Mouse (Mus musculus) telencephalon, adult 2 months (tissue): ENCODE measurements around the gene Apba2.

ENCODE experiments used
- DNase-seq: peaks from one replicate; pipeline ENCODE4 v3.0.0-alpha.2; 2011; ENCODE audit warnings: low read depth, low spot score

The Apba2 gene

DNA sequence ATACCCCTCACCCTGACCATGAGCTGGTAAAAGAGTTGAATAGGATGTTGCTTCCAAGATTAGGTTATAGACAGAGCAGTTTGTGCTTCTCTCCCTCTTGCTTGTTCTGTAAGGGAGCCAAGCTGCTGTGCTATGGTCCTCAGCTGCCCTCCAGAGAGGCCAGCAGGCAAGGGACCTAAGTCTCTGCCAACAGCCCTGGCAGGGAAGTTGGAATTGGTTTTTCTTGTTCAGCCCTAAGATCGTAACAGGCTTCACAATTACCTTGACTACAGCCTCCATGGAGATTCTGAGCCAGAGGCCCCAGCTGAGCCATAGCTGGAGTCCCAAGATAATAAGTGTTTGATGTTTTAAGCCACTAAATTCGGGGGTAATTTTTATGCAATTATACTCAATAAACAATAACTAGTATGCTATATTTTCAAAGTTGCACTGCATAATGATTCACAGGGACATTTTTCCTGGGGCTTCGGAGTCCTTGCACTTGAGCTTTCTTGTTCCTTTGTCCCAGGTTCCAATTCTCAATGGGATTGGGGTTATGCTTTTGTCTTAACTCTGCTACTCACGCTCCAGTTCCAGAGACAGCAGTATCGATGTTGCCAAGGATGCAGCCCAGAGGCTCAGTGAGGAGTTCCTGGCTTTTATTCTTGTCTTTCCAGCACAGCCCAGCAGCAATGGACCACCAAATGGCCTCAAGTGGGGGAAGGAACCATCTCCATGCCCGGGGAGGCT is 224.6 kb downstream of the Apba2 start:
- no peak for DNase-seq

DNA sequence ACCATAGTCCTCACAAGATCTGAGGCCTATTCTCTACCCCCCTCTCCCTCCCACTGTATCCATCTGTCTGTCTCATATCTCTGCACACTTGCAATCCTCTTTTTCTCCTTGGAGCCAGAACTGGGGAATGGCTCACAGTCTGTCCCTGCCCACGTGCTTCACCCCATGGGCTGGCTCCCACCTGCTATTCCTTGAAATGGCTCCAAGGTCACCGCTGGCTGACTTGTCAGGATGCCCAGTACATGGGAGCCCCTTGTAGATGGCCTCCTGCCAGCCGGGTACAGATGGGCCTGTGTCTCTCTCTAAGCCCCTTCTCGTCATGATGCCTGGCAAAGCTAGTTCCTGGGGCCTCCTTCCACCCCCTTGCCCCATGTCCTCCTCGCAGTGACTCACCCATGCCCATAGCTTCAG is 226.7 kb downstream of the Apba2 start:
- peak; percentile 77 for DNase-seq

DNA sequence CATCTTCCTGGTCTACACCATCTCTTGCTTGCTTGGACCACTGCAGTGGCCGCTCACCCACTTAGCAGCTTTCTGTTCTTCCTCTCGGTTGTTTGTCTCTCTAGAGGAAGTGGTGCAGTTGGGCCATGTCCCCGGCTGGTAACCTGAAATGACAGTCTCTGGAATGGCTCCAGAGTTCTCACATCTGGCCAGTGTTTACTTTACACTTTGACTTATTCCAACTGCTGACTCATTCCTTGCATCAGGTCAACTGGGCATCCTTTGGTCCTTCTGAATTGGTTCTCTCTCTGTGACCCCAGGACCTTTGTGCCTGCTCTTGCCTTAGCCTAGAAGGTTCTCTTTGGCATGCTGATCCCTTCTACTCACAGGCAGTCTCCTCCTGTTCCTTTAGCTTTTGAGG is 227.3 kb downstream of the Apba2 start:
- no peak for DNase-seq

DNA sequence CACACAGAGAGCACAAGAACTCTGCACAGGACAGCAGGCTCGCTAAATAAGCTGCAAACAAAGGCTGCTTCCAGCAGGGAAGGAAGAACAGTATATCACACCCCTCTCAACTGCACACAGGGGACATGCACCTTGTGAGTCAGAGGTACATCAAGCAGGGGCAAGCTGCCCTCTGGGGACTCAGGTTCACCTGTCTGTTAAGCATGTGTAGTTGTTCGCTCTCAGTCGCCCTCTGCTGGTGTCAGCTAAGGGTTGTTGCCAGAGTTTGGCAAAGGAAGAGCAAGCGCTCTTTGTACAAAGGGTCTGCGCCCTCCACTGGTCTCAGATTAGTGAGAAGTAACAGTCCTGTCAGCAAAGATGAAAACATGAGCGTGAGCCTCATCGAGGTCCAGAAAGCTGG is 228.3 kb downstream of the Apba2 start:
- no peak for DNase-seq

- DNase-seq: no peak
Observed at GRCm38 (mm10) chr7:64739131-64739530, 237.6 kb downstream of the Apba2 start.

DNA sequence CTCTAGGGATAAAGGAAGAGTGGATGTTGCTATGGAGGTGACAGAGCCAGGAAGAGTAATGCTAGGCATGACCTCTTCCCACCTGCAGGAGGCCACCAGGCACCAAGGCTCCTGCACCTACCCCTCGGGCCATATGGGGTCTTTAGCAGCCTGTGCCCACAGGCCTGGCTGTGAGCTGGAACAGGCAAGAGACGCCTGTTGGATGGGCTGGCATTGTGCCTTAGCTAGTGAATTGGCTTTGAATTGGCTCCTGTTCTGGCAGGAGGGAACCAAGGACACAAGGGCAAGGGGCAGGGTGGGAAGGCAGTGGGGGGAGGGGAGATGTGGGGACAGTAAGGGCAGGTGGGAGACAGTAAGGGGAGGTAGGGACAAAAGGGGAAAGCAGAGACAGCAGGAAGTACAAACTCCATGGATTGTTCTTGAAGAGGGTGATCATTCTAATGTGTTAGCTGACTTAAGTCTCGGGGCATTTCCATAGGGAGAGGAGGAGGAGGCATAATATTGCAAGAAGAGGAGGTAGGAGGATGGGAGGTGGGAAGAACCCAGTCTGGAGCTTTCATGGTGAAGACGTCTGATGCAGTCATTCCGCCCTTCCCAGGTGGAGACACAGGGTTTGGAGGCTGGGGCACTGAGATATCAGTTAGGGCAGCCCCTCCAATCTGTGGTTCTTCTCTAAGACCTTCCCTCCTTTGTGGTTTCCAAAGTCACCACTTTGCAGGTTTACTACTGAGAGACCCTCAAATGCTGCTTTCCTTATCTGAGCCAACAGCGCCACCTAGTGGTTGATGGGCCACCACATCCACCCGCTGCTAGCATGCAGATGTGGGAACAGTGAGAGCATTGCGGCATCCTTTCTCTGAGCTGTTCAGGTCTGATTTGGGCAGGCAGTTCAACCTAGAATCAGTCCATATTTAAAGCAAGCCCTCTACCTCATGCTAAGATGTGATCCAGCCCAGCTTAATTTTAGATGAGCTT is 240.1 kb downstream of the Apba2 start:
- DNase-seq: no peak

DNA sequence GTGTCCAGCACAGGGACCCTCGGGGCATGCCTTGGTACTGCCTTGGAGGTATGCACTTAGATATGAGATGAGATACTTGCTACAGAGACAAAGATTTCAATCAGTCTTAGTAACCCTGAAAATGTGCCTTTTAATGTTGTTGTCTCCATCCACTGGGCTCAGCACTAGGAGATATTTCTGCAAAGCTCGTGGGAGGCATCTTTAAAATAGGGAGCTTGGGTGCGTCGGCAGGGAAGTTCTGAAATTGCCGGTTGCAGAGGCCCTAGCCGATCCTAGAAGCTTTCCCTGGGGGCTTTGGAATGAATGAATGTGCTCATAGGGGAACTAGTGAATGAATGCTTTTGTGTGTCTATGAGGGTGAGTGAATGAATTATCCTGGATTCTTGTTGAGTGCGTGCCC is 242.1 kb downstream of the Apba2 start:
- no peak for DNase-seq

GRCm38 (mm10) chr7:64751465-64751864 is 250.0 kb downstream of the Apba2 start:
- DNase-seq: peak; percentile 77

DNA sequence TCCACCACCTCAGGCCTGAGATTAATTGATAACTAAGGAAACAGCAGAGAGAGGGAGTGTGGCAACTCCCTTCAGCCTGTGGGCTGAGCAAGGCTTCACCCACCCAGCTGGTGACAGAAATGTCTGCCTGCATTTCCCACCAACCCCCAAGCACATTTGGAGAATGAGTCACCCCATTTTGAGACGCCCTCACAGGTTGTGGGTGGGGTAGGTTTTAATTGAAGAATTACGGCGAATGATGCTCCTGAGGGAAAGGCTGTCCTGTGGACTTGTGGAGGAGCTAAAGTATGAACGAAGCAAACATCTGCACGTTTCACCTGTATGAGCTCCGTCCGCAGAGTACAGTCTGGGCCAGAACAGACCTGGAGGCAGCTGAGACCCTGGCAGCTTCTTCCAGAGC is 250.6 kb downstream of the Apba2 start:
- DNase-seq: peak; percentile 87

- DNase-seq: no peak
Observed at GRCm38 (mm10) chr7:64753678-64754077, 252.2 kb downstream of the Apba2 start.

- no peak for DNase-seq
Observed at GRCm38 (mm10) chr7:64754161-64754560, 252.7 kb downstream of the Apba2 start.

- no peak for DNase-seq
Observed at GRCm38 (mm10) chr7:64755141-64755540, 253.6 kb downstream of the Apba2 start.

DNA sequence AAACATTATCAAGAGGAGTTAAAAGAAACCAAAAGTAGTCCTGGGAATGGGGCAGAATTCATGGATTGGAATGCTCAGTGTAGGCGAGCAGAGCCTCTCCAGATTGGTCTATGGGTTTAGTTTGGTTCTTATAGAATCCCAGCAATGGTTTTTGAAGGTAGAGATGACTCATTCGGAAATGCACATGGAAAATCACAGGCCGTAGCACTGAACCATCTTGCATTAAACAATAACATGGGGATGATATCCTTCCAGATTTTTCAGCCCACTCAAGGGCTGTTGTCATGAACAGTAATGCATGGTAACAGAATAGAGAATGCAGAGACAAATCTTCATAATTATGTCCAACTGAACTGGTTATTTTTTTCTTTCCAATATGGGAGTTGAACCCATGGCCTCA is 264.1 kb downstream of the Apba2 start:
- DNase-seq: no peak

DNA sequence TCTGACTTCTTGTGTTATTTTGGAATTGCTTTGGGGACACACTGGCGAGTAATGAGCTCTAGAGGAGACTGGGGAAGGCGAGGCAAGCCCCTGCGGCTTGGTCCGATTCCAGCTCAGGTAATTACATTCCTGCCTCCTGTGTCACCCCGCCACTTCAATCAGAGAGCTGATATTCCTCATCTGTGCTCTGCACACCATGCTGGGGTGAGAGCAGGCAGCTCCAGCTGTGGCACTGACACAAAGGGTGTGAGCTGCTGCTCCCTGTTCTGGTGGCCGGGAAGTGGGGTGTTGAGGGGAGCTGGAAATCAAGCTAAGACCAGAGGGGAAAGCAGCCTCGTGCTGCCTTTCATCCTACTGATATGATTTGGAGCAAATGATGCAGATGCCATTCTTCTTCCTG is 268.3 kb downstream of the Apba2 start:
- DNase-seq: no peak

GRCm38 (mm10) chr7:64770779-64771390 is 269.4 kb downstream of the Apba2 start:
- no peak for DNase-seq

- no peak for DNase-seq
Observed at GRCm38 (mm10) chr7:64773465-64773864, 272.0 kb downstream of the Apba2 start.

- peak; percentile 64 for DNase-seq
Observed at GRCm38 (mm10) chr7:64776708-64777489, 275.4 kb downstream of the Apba2 start.

- DNase-seq: peak; percentile 90
Observed at GRCm38 (mm10) chr7:64779501-64779900, 278.0 kb downstream of the Apba2 start.

DNA sequence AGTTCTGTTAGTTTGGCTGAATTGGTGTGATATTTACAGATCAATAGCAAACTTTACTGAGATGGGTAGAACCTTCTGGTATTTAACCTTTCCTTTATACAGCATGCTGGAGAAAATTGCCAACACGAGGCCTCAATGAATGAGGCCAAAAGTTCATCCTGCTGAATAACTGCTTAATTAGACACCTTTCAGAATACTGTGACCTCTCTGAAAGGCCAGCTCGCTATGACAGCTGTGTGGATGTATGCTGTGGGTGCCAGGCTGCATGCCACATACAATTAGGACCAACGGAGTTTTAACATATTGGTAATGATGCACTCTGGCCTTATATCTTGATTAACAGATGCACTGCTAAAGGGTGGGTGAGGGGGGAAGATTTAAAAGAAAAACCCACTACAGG is 283.5 kb downstream of the Apba2 start:
- no peak for DNase-seq

GRCm38 (mm10) chr7:64791145-64791544 is 289.6 kb downstream of the Apba2 start:
- DNase-seq: no peak

GRCm38 (mm10) chr7:64792031-64792430 is 290.5 kb downstream of the Apba2 start:
- DNase-seq: no peak
